Mouse (Mus musculus) lung, postnatal 14 days (tissue): ENCODE measurements at regions not wholly inside any gene's neighbourhood (a gene's known extent, or its start where the extent isn't known, plus 50 kb on each side); places are given as distances from the start of the nearest gene placed in this dataset.
"Not testable (repeated sequence)": the region's sequence is repeated elsewhere in the genome, so short reads cannot be mapped to it uniquely, and the experiment has no call there.

Source experiments
- DNase-seq: peaks from one replicate; pipeline ENCODE4 v3.0.0; 2021

GRCm38 (mm10) chr3:21974766-21975165 is 101.7 kb upstream of the Tbl1xr1 start:
- DNase-seq: no peak

GRCm38 (mm10) chr3:21977775-21978174 is 98.7 kb upstream of the Tbl1xr1 start:
- DNase-seq: no peak

- DNase-seq: no peak
Measured at GRCm38 (mm10) chr3:21982991-21983390, 93.5 kb upstream of the Tbl1xr1 start.

GRCm38 (mm10) chr3:21983993-21984725 is 92.3 kb upstream of the Tbl1xr1 start:
- no peak for DNase-seq

GRCm38 (mm10) chr3:21984807-21985206 is 91.6 kb upstream of the Tbl1xr1 start:
- DNase-seq: no peak

- DNase-seq: peak; percentile 38
Measured at GRCm38 (mm10) chr3:21986164-21986892, 90.1 kb upstream of the Tbl1xr1 start.

- no peak for DNase-seq
Measured at GRCm38 (mm10) chr3:21986893-21987250, 89.6 kb upstream of the Tbl1xr1 start.

GRCm38 (mm10) chr3:21987455-21988009 is 88.9 kb upstream of the Tbl1xr1 start:
- no peak for DNase-seq

GRCm38 (mm10) chr3:21988010-21988531 is 88.4 kb upstream of the Tbl1xr1 start:
- no peak for DNase-seq

GRCm38 (mm10) chr3:21990526-21990925 is 85.9 kb upstream of the Tbl1xr1 start:
- no peak for DNase-seq

- no peak for DNase-seq
Measured at GRCm38 (mm10) chr3:21991681-21992152, 84.7 kb upstream of the Tbl1xr1 start.

GRCm38 (mm10) chr3:21992203-21992602 is 84.2 kb upstream of the Tbl1xr1 start:
- no peak for DNase-seq

- DNase-seq: no peak
Measured at GRCm38 (mm10) chr3:21993961-21994360, 82.5 kb upstream of the Tbl1xr1 start.

GRCm38 (mm10) chr3:21995566-21996391 is 80.7 kb upstream of the Tbl1xr1 start:
- no peak for DNase-seq

- no peak for DNase-seq
Measured at GRCm38 (mm10) chr3:21997387-21997786, 79.1 kb upstream of the Tbl1xr1 start.

GRCm38 (mm10) chr3:22005456-22005855 is 71.0 kb upstream of the Tbl1xr1 start:
- no peak for DNase-seq

GRCm38 (mm10) chr3:22006113-22006512 is 70.3 kb upstream of the Tbl1xr1 start:
- peak; percentile 42 for DNase-seq

GRCm38 (mm10) chr3:22006651-22007050 is 69.8 kb upstream of the Tbl1xr1 start:
- no peak for DNase-seq

GRCm38 (mm10) chr3:22007736-22008135 is 68.7 kb upstream of the Tbl1xr1 start:
- no peak for DNase-seq

- no peak for DNase-seq
Measured at GRCm38 (mm10) chr3:22008432-22008831, 68.0 kb upstream of the Tbl1xr1 start.

- DNase-seq: no peak
Measured at GRCm38 (mm10) chr3:22009898-22010699, 66.4 kb upstream of the Tbl1xr1 start.

GRCm38 (mm10) chr3:22010700-22010991 is 65.8 kb upstream of the Tbl1xr1 start:
- DNase-seq: not testable (repeated sequence)
